Mouse (Mus musculus): Measurements from ENCODE around the gene Bcl2l11.
"Not testable (repeated sequence)": the region's sequence is repeated elsewhere in the genome, so short reads cannot be mapped to it uniquely, and the experiment has no call there.

The Bcl2l11 gene

DNA sequence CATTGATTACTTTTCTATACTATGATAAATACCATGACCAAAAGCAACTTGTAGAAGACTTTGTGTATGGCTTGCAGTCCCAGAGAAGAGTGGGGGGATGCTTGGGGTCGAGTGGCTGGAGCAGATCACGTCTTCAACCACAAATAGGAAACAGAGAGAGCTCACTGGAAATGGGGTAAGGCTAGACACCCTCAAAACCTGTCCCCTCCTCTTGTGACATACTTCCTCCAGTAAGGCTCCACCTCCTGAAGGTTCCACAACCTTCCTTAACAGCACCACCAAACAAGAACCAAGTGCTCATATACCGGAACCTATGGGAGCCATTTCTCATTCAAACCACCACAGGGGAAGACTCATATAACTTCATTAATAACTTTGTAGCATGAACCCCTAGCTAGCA, 44.8 kb downstream of the Bcl2l11 start:
- CTCF ChIA-PET, result no interaction called here

DNA sequence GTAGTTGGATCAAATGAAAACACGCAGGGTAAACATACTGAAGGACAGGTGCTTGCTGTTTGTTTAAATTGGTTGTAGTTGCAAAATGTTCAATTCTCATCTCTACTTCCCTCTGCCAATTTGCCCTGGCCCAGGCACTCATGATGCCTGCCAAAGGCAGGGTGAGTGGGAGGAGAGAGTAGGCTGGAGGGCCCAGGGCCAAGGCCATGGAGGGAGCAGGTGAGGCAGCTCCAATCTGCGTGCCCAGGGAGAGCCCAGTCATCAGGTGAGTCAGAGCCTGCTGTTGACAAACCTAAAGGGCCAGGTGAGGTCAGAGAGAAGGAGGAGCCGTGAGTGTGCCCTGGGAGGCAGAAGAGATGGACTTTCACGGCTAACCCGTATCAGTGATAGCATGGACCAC, 46.4 kb downstream of the Bcl2l11 start:
- CTCF ChIA-PET, result no interaction called here

- CTCF ChIA-PET, result interaction anchor here (0.8 kb wide), 1 partner anchor 12 kb away, joined by 3 read pairs; no protein-coding TSS in a partner anchor
Observed at GRCm38 (mm10) chr2:128174176-128174575, 48.3 kb downstream of the Bcl2l11 start.

- CTCF ChIA-PET, result interaction anchor here (0.8 kb wide), 1 partner anchor 12 kb away, joined by 3 read pairs; no protein-coding TSS in a partner anchor
Observed at GRCm38 (mm10) chr2:128174604-128175342, 48.9 kb downstream of the Bcl2l11 start.

- CTCF ChIA-PET, result no interaction called here
Observed at GRCm38 (mm10) chr2:128175625-128176024, 49.8 kb downstream of the Bcl2l11 start.

DNA sequence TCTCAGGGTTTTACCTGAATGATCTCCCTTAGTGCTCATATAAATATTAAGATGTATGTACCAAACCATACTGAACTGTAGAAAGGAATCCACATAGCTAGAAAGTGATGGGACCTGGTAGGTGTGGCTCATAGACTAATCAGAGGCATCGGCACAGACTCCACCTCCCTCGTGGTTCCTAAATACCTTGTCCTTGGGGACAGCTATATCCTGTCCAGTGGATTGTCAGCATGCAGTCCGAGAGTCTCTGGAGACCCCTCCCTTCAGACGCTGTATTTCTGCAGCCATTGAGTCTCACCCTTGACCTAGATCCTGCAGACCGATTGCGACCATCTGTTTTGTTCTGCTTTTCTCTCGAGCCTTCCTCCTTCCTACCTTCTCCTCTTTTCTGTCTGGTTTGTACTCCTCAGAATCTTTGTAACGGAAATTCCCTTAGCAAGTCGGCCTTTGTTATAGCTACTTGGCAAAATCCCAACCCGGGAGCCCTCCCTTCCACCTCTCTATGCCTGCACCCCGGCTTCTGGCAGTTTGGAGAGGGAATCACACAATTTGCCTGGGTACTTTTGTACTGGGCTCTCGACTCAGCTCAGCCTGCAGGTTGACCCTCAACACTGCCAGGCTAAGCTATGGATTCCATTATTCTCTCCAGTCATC, 50.7 kb downstream of the Bcl2l11 start:
- CTCF ChIA-PET, result no interaction called here

DNA sequence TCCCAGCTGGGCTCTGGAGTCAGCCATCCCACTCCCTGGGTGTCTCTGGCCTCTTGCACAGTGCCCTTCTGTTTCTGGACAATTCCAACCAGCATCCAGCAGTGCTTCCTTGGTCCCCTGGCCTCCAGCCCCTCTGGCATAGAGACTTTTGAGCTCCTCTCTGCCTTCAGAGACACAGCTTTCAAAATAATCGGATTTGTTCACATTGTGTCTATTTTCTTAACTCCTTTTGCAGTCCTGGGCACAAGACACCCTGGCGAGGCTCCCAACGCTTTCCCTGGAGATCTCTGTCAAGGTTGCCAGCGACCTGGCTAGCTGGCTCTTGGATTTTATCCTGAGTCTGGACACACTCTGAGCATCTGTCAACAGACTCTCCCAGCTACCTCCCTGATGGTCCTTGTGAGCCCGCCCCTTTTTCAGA, 51.4 kb downstream of the Bcl2l11 start:
- CTCF ChIA-PET, result no interaction called here

GRCm38 (mm10) chr2:128179126-128179807, 53.4 kb downstream of the Bcl2l11 start:
- CTCF ChIA-PET, result no interaction called here

DNA sequence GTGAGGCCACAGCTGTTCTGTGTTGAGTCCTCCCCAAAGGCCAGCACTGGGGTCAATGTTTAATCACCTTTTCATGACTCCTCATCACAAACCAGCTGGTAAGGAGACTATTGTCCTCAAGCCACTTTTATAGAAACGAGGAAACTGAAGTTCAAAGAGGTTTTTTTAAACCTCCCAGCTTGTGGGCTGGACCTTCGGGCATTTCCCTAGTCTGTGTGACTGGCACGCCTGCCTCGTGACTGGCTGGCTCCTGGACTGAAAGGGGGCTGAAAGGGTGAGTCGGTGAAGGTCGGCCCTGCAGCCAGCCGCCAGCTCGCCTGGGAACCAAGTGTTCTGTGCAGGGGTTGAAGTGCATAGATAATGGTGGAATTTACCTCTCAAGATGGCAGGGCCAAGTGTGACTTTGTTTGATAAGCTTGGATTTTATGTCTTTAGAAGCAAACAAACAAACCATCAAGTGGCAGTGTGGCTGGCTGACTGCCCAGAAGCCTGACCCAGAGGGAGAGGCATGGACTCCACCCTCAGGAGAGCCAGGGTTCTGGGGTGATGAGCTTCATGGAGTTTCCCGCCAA, 54.1 kb downstream of the Bcl2l11 start:
- CTCF ChIA-PET, result no interaction called here

- CTCF ChIA-PET, result not testable (repeated sequence)
Observed at GRCm38 (mm10) chr2:128182181-128182580, 56.3 kb downstream of the Bcl2l11 start.

GRCm38 (mm10) chr2:128182751-128183150, 56.9 kb downstream of the Bcl2l11 start:
- CTCF ChIA-PET, result no interaction called here

- CTCF ChIA-PET, result no interaction called here
Observed at GRCm38 (mm10) chr2:128183762-128184161, 57.9 kb downstream of the Bcl2l11 start.

DNA sequence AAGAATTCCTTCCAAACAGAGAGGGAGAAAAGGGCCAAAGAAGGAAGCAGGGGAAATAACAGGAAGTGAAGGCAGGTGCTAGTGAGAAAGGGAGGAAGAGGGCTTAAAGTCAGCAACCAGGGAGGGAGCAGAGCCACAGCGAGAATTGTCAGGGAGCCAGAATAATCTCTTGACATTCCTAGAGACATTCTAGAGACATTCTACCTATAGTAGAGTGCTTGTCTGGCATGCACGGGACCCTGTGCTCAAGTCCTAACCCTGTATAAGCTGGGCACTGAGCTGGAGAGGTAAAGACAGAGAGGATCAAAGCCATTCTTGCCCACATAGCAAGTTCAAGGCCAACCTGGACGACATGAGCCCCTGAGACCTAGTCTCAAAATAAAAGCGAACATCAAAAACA, 60.1 kb downstream of the Bcl2l11 start:
- CTCF ChIA-PET, result interaction anchor here (0.6 kb wide), 1 partner anchor 30 kb away, joined by 6 read pairs; no protein-coding TSS in a partner anchor

DNA sequence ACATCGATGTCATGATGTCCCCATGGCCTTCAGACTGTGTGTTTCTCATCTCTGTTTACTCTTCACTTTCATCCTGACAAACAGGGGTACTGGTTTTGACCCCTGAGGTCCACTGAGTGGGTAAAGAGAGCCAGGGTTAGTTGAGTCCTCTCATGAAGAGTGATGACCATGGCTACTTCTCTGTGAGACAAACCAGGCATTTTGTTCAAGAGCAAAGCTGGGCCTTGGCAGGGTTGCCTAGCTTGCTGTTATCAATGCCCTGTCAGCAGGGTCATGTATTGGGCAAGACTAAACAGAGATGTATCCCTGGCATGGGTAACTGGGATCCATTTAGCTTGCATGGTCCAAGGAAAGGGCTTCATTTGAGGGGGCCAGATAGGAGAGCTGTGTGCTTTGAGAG, 61.4 kb downstream of the Bcl2l11 start:
- CTCF ChIA-PET, result interaction anchor here (0.5 kb wide), 2 partner anchors 148 to 802 kb away, joined by 4 to 8 read pairs; no protein-coding TSS in a partner anchor

DNA sequence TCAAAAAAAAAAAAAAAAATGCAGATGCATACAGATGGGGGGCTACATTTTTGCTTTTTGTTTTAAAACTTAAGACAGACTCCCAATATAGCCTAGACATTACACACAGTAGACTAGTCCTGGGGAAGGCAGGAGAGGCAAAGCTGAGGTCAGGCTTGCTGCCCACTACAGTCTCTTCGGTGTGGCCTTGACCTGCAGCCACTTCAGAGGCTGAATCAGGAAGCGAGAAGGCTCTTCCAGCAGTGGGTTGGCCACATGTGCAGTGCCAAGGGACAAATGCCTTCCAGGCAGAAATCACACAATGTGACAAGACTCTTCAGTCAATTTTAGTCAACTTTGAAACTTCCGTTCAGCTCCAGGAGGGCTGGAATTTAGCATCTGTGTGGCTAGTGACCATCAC, 62.6 kb downstream of the Bcl2l11 start:
- CTCF ChIA-PET, result no interaction called here

- CTCF ChIA-PET, result interaction anchor here (0.6 kb wide), 1 partner anchor 65 kb away, joined by 4 read pairs; no protein-coding TSS in a partner anchor
Observed at GRCm38 (mm10) chr2:128189691-128190090, 63.9 kb downstream of the Bcl2l11 start.

GRCm38 (mm10) chr2:128190196-128190595, 64.4 kb downstream of the Bcl2l11 start:
- CTCF ChIA-PET, result interaction anchor here (0.6 kb wide), 1 partner anchor 66 kb away, joined by 4 read pairs; no protein-coding TSS in a partner anchor

DNA sequence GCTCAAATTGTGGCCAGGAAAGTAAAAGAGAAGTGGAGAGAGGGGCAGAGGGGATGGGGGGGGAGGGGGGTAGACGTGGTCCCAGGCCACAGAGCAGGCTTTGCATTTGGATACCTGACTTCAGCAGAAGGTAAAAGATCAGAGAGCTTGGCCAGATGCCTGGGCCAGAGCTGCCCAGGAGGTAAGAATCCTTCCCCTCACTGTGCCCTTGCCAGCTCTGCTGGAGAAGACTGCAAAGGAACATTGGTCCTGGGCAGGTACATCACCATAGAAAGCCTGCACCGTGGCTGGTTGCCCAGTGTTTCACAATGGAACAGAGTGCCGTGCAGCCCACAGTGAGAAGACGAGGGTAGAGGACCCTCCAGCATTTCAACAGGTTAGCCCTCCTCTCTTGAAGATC, 67.6 kb downstream of the Bcl2l11 start:
- CTCF ChIA-PET, result interaction anchor here (0.6 kb wide), 1 partner anchor 103 kb away, joined by 3 read pairs; no protein-coding TSS in a partner anchor

GRCm38 (mm10) chr2:128197379-128197778, 71.5 kb downstream of the Bcl2l11 start:
- CTCF ChIA-PET, result no interaction called here

GRCm38 (mm10) chr2:128203147-128203546, 77.3 kb downstream of the Bcl2l11 start:
- CTCF ChIA-PET, result interaction anchor here (0.6 kb wide), 1 partner anchor 140 kb away, joined by 5 read pairs; no protein-coding TSS in a partner anchor

GRCm38 (mm10) chr2:128203749-128204405, 78.0 kb downstream of the Bcl2l11 start:
- CTCF ChIA-PET, result interaction anchor here (0.7 to 1.6 kb wide), 3 partner anchors 49 to 99 kb away, joined by 3 to 17 read pairs (median 3); no protein-coding TSS in a partner anchor

Data from spleen, embryonic (tissue).